Mouse (Mus musculus): ENCODE results near the gene Brd7. TPM values are rescaled to one million over a fixed set of nuclear protein-coding genes. Genes with fewer than 3 reads are reported as not detected.
A peak's percentile ranks its signal among the peaks of the same experiment; 100 is the strongest.

The Brd7 gene
- polyA plus RNA-seq, 1 experiment from 2014 or later, result 74.4 TPM

GRCm38 (mm10) chr8:88301589-88302437 lies 60.2 kb downstream of the Brd7 start:
- Histone ChIP-seq H3K27me3 (no peaks in the 10 kb centered on the region), H3K27ac (no peak overlapping the region), H3K4me1 (peaks cover 14% of the 10 kb centered on the region), H3K4me3 (replicated peaks) (no peak overlapping the region), H3K9me3 (replicated peaks) (no peaks in the 10 kb centered on the region), H3K36me3 (no peaks in the 10 kb centered on the region), H3K9ac (no peak overlapping the region), H3K4me2 (no peak overlapping the region)
- no peak for ATAC-seq (replicated peaks; ENCODE audit: low FRiP score)
- 68% methylated on average over 15 of the region's 15 CpGs for WGBS

- Histone ChIP-seq H3K36me3 (no peaks in the 10 kb centered on the region), H3K4me3 (replicated peaks) (no peak overlapping the region), H3K9ac (no peak overlapping the region), H3K27me3 (no peaks in the 10 kb centered on the region), H3K27ac (no peak overlapping the region), H3K9me3 (replicated peaks) (no peaks in the 10 kb centered on the region), H3K4me2 (no peak overlapping the region), H3K4me1 (peaks cover 16% of the 10 kb centered on the region)
- ATAC-seq (replicated peaks; ENCODE audit: low FRiP score), result peak; percentile 62; the same call in 1 of the 2 replicates
- WGBS, result 69% methylated on average over 10 of the region's 10 CpGs
Measured at GRCm38 (mm10) chr8:88299907-88300603, 61.9 kb downstream of the Brd7 start.

GRCm38 (mm10) chr8:88298733-88299103 lies 63.3 kb downstream of the Brd7 start:
- no peaks in the 10 kb centered on the region for H3K9me3 ChIP-seq (replicated peaks)
- no peaks in the 10 kb centered on the region for H3K36me3 ChIP-seq
- no peak overlapping the region for H3K27ac ChIP-seq
- H3K27me3 ChIP-seq, result no peaks in the 10 kb centered on the region
- H3K4me3 ChIP-seq (replicated peaks), result no peak overlapping the region
- no peak overlapping the region for H3K9ac ChIP-seq
- 88% methylated on average over 10 of the region's 10 CpGs for WGBS
- H3K4me2 ChIP-seq, result no peak overlapping the region
- no peak for ATAC-seq (replicated peaks; ENCODE audit: low FRiP score)
- peaks cover 16% of the 10 kb centered on the region for H3K4me1 ChIP-seq

- Histone ChIP-seq H3K36me3 (no peaks in the 10 kb centered on the region), H3K9me3 (replicated peaks) (no peaks in the 10 kb centered on the region), H3K27me3 (no peaks in the 10 kb centered on the region), H3K4me2 (no peak overlapping the region), H3K4me1 (peaks cover 16% of the 10 kb centered on the region), H3K27ac (no peak overlapping the region), H3K9ac (no peak overlapping the region), H3K4me3 (replicated peaks) (no peak overlapping the region)
- ATAC-seq (replicated peaks; ENCODE audit: low FRiP score), result 0 out of 2 replicates have a peak, but pooled peaks have one; percentile 15
- 31% methylated on average over 12 of the region's 12 CpGs for WGBS
Measured at GRCm38 (mm10) chr8:88297976-88298732, 63.8 kb downstream of the Brd7 start.

GRCm38 (mm10) chr8:88294977-88295376 lies 67.0 kb downstream of the Brd7 start:
- 84% methylated on average over 2 of the region's 2 CpGs for WGBS

GRCm38 (mm10) chr8:88293590-88294356 lies 68.2 kb downstream of the Brd7 start:
- no peaks in the 10 kb centered on the region for H3K36me3 ChIP-seq
- H3K9me3 ChIP-seq (replicated peaks), result no peaks in the 10 kb centered on the region
- no peak overlapping the region for H3K4me3 ChIP-seq (replicated peaks)
- H3K4me1 ChIP-seq, result peaks cover 13% of the 10 kb centered on the region
- H3K4me2 ChIP-seq, result no peak overlapping the region
- no peaks in the 10 kb centered on the region for H3K27me3 ChIP-seq
- H3K27ac ChIP-seq, result no peak overlapping the region
- no peak for ATAC-seq (replicated peaks; ENCODE audit: low FRiP score)
- no peak overlapping the region for H3K9ac ChIP-seq
- whole genome bisulfite sequencing, result 90% methylated on average over 9 of the region's 9 CpGs

More at GRCm38 (mm10) chr8:88294977-88295376, 67.0 kb downstream of the Brd7 start:
- H3K27me3 ChIP-seq, result no peaks in the 10 kb centered on the region
- no peak overlapping the region for H3K27ac ChIP-seq
- ATAC-seq (replicated peaks; ENCODE audit: low FRiP score), result no peak
- H3K9ac ChIP-seq, result no peak overlapping the region
- peaks cover 9% of the 10 kb centered on the region for H3K4me1 ChIP-seq
- no peak overlapping the region for H3K4me3 ChIP-seq (replicated peaks)
- H3K36me3 ChIP-seq, result no peaks in the 10 kb centered on the region
- H3K4me2 ChIP-seq, result no peak overlapping the region
- no peaks in the 10 kb centered on the region for H3K9me3 ChIP-seq (replicated peaks)

- 88% methylated on average over 3 of the region's 3 CpGs for WGBS
Measured at GRCm38 (mm10) chr8:88292926-88293325, 69.1 kb downstream of the Brd7 start.

GRCm38 (mm10) chr8:88291305-88291690 lies 70.7 kb downstream of the Brd7 start:
- no peaks in the 10 kb centered on the region for H3K27me3 ChIP-seq
- 90% methylated on average over 11 of the region's 11 CpGs for WGBS
- no peaks in the 10 kb centered on the region for H3K36me3 ChIP-seq
- H3K27ac ChIP-seq, result no peak overlapping the region
- no peaks in the 10 kb centered on the region for H3K9me3 ChIP-seq (replicated peaks)
- H3K4me2 ChIP-seq, result no peak overlapping the region
- peaks cover 12% of the 10 kb centered on the region for H3K4me1 ChIP-seq
- H3K9ac ChIP-seq, result no peak overlapping the region
- no peak for ATAC-seq (replicated peaks; ENCODE audit: low FRiP score)
- no peak overlapping the region for H3K4me3 ChIP-seq (replicated peaks)

More at GRCm38 (mm10) chr8:88292926-88293325, 69.1 kb downstream of the Brd7 start:
- Histone ChIP-seq H3K9ac (no peak overlapping the region), H3K27me3 (no peaks in the 10 kb centered on the region), H3K27ac (no peak overlapping the region), H3K4me2 (no peak overlapping the region), H3K4me3 (replicated peaks) (no peak overlapping the region), H3K36me3 (no peaks in the 10 kb centered on the region), H3K9me3 (replicated peaks) (no peaks in the 10 kb centered on the region), H3K4me1 (peaks cover 14% of the 10 kb centered on the region)
- ATAC-seq (replicated peaks; ENCODE audit: low FRiP score), result no peak

- H3K27me3 ChIP-seq, result no peaks in the 10 kb centered on the region
- WGBS, result 81% methylated on average over 13 of the region's 13 CpGs
- no peak overlapping the region for H3K9ac ChIP-seq
- no peaks in the 10 kb centered on the region for H3K9me3 ChIP-seq (replicated peaks)
- H3K4me3 ChIP-seq (replicated peaks), result no peak overlapping the region
- no peak for ATAC-seq (replicated peaks; ENCODE audit: low FRiP score)
- H3K4me2 ChIP-seq, result no peak overlapping the region
- H3K36me3 ChIP-seq, result no peaks in the 10 kb centered on the region
- H3K4me1 ChIP-seq, result peaks cover 12% of the 10 kb centered on the region
- no peak overlapping the region for H3K27ac ChIP-seq
Measured at GRCm38 (mm10) chr8:88290326-88291304, 71.4 kb downstream of the Brd7 start.

- no peak overlapping the region for H3K27ac ChIP-seq
- no peak overlapping the region for H3K4me3 ChIP-seq (replicated peaks)
- H3K27me3 ChIP-seq, result no peaks in the 10 kb centered on the region
- no peak overlapping the region for H3K9ac ChIP-seq
- no peak overlapping the region for H3K4me2 ChIP-seq
- no peaks in the 10 kb centered on the region for H3K36me3 ChIP-seq
- no peak for ATAC-seq (replicated peaks; ENCODE audit: low FRiP score)
- H3K9me3 ChIP-seq (replicated peaks), result no peaks in the 10 kb centered on the region
- 73% methylated on average over 1 of the region's 1 CpGs for WGBS
- peaks cover 15% of the 10 kb centered on the region for H3K4me1 ChIP-seq
Measured at GRCm38 (mm10) chr8:88289901-88290300, 72.1 kb downstream of the Brd7 start.

Data from kidney, embryonic 15.5 days (tissue).